Mouse (Mus musculus) liver, postnatal 0 days (tissue): ENCODE data around the gene Pgap1.

ENCODE experiments used
- CTCF ChIP-seq: sonication (generic); IDR thresholded peaks from 2 replicates; pipeline ENCODE4 v1.5.1; 2016; ENCODE audit warnings: antibody characterized with exemption, low read depth
- EP300 ChIP-seq: IDR thresholded peaks from 2 replicates; pipeline ENCODE4 v1.6.1; 2016; ENCODE audit warnings: antibody characterized with exemption, low read depth, mild to moderate bottlenecking

DNA sequence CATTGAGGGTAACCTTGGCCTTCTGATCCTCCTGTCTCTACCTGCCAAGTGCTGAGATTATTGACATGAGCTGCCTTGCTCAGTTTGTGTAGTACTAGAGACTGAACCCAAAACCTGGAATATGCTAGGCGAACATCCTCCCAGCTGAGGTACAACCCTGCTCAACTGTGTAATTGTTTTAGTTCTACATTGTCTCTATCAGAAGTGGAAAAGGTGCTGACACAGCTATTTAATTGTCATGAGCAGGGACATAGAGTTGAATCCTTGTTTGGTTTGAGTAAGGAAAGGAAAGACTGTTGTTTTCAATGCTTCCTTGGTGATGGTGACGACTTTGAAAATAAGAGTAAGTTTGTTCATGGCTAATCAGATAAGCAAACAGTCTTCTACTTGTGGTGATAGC, 105.4 kb downstream of the Pgap1 start:
- TF ChIP-seq EP300 (no peak), CTCF (no peak)
